Mouse (Mus musculus) embryonic facial prominence, embryonic 13.5 days (tissue): ENCODE data around the gene Mapkbp1. TPM values are rescaled to one million over a fixed set of nuclear protein-coding genes. Genes with fewer than 3 reads are reported as not detected.

Experiments
- ATAC-seq: fragments of 200-750 bp; cut with Nextera tagmentation; 2 replicates; pipeline ENCODE4 v1.8.0; 2017; ENCODE audit warnings: low read depth; ENCODE audit not compliant: insufficient number of reproducible peaks, insufficient read depth, low FRiP score, low TSS enrichment
- H3K27ac ChIP-seq: fragments of 300-500 bp; sonication (generic); 2 replicates; pipeline ENCODE4 v1.5.1; 2015; ENCODE audit warnings: moderate library complexity, mild to moderate bottlenecking, inconsistent platforms
- H3K27me3 ChIP-seq: fragments of 300-500 bp; sonication (generic); 2 replicates; pipeline ENCODE4 v1.6.1; 2015; ENCODE audit warnings: mild to moderate bottlenecking, inconsistent platforms
- H3K36me3 ChIP-seq: fragments of 300-500 bp; sonication (generic); 2 replicates; pipeline ENCODE4 v1.6.1; 2015; ENCODE audit warnings: mild to moderate bottlenecking, inconsistent platforms
- H3K4me1 ChIP-seq: fragments of 300-500 bp; sonication (generic); 2 replicates; pipeline ENCODE4 v1.6.1; 2015; ENCODE audit warnings: inconsistent platforms
- H3K4me2 ChIP-seq: fragments of 300-500 bp; sonication (generic); 2 replicates; pipeline ENCODE4 v1.6.1; 2015; ENCODE audit warnings: moderate library complexity, mild to moderate bottlenecking, inconsistent platforms
- H3K4me3 ChIP-seq: fragments of 300-500 bp; sonication (generic); 2 replicates; pipeline ENCODE4 v1.5.1; 2015; ENCODE audit warnings: mild to moderate bottlenecking, inconsistent platforms
- H3K9ac ChIP-seq: fragments of 300-500 bp; sonication (generic); 2 replicates; pipeline ENCODE4 v1.6.1; 2015; ENCODE audit warnings: mild to moderate bottlenecking, inconsistent platforms
- H3K9me3 ChIP-seq: fragments of 300-500 bp; sonication (generic); 2 replicates; pipeline ENCODE4 v1.6.1; 2016; ENCODE audit warnings: inconsistent platforms
- WGBS: fragments of 180-500 bp; shearing (Covaris S2); methylation state at CpG from one replicate; pipeline ENCODE4 v1.1.7; 2015; ENCODE audit warnings: mixed read lengths; 5-methylcytosine and 5-hydroxymethylcytosine counted together
- polyA plus RNA-seq: library from polyadenylated mRNA; unstranded; fragments of >200 nt; fragmentation: Nextera tagmentation; extraction: Ambion mirVana; gene quantifications from 2 replicates; pipeline ENCODE4 v1.2.1, GENCODE M21; 2015

Gene Mapkbp1
- polyA plus RNA-seq, 1 experiment from 2014 or later = 5.7 TPM

GRCm38 (mm10) chr2:119993515-119993914 lies 21.0 kb downstream of the Mapkbp1 start:
- H3K4me3 ChIP-seq = no peak overlapping the region
- WGBS = 38% methylated on average over 2 of the region's 2 CpGs
- no peak for ATAC-seq
- no peak overlapping the region for H3K4me2 ChIP-seq
- H3K4me1 ChIP-seq = peaks cover 46% of the 10 kb centered on the region
- H3K27me3 ChIP-seq = no peaks in the 10 kb centered on the region
- H3K27ac ChIP-seq = peak overlapping the region; percentile 28; the same call in 1 of the 2 replicates
- peaks cover 5% of the 10 kb centered on the region for H3K36me3 ChIP-seq
- no peaks in the 10 kb centered on the region for H3K9me3 ChIP-seq
- H3K9ac ChIP-seq = no peak overlapping the region

- Histone ChIP-seq H3K9me3 (no peaks in the 10 kb centered on the region), H3K4me1 (peaks cover 46% of the 10 kb centered on the region), H3K27me3 (no peaks in the 10 kb centered on the region), H3K9ac (no peak overlapping the region), H3K27ac (peak overlapping the region; percentile 97), H3K4me3 (no peak overlapping the region), H3K36me3 (peaks cover 11% of the 10 kb centered on the region), H3K4me2 (peak overlapping the region; percentile 32; the same call in 1 of the 2 replicates)
- WGBS = 86% methylated on average over 6 of the region's 6 CpGs
- ATAC-seq = no peak
These were observed 22.3 kb downstream of the Mapkbp1 start for GRCm38 (mm10) chr2:119994839-119995238.

- H3K9ac ChIP-seq = peak overlapping the region; percentile 49
- ATAC-seq = peak; percentile 81
- peaks cover 47% of the 10 kb centered on the region for H3K4me1 ChIP-seq
- no peaks in the 10 kb centered on the region for H3K9me3 ChIP-seq
- WGBS = 18% methylated on average over 9 of the region's 9 CpGs
- no peaks in the 10 kb centered on the region for H3K27me3 ChIP-seq
- peak overlapping the region; percentile 35 for H3K4me2 ChIP-seq
- peaks cover 11% of the 10 kb centered on the region for H3K36me3 ChIP-seq
- peak overlapping the region; percentile 97 for H3K27ac ChIP-seq
- no peak overlapping the region for H3K4me3 ChIP-seq
These were observed 23.1 kb downstream of the Mapkbp1 start for GRCm38 (mm10) chr2:119995391-119996281.

- Histone ChIP-seq H3K9me3 (no peaks in the 10 kb centered on the region), H3K4me1 (peaks cover 53% of the 10 kb centered on the region), H3K9ac (no peak overlapping the region), H3K4me3 (no peak overlapping the region), H3K4me2 (no peak overlapping the region), H3K27me3 (no peaks in the 10 kb centered on the region), H3K27ac (peak overlapping the region; percentile 97), H3K36me3 (peaks cover 18% of the 10 kb centered on the region)
- WGBS = 89% methylated on average over 4 of the region's 4 CpGs
- no peak for ATAC-seq
These were observed 24.9 kb downstream of the Mapkbp1 start for GRCm38 (mm10) chr2:119997354-119997753.

- H3K27ac ChIP-seq = no peak overlapping the region
- peaks cover 37% of the 10 kb centered on the region for H3K4me1 ChIP-seq
- peaks cover 21% of the 10 kb centered on the region for H3K36me3 ChIP-seq
- no peak overlapping the region for H3K4me2 ChIP-seq
- ATAC-seq = no peak
- no peaks in the 10 kb centered on the region for H3K27me3 ChIP-seq
- no peak overlapping the region for H3K9ac ChIP-seq
- no peak overlapping the region for H3K4me3 ChIP-seq
- no peaks in the 10 kb centered on the region for H3K9me3 ChIP-seq
- WGBS = 95% methylated on average over 2 of the region's 2 CpGs
These were observed 27.2 kb downstream of the Mapkbp1 start for GRCm38 (mm10) chr2:119999731-120000130.

- 66% methylated on average over 3 of the region's 3 CpGs for WGBS
- 0 out of 2 replicates have a peak, but pooled peaks have one; percentile 59 for ATAC-seq
- no peak overlapping the region for H3K4me2 ChIP-seq
- H3K4me3 ChIP-seq = no peak overlapping the region
- H3K4me1 ChIP-seq = peaks cover 26% of the 10 kb centered on the region
- H3K27me3 ChIP-seq = no peaks in the 10 kb centered on the region
- H3K9me3 ChIP-seq = no peaks in the 10 kb centered on the region
- H3K36me3 ChIP-seq = peaks cover 24% of the 10 kb centered on the region
- H3K27ac ChIP-seq = no peak overlapping the region
- H3K9ac ChIP-seq = no peak overlapping the region
These were observed 28.5 kb downstream of the Mapkbp1 start for GRCm38 (mm10) chr2:120000882-120001584.

- ATAC-seq = no peak
- H3K27me3 ChIP-seq = no peaks in the 10 kb centered on the region
- H3K9me3 ChIP-seq = no peaks in the 10 kb centered on the region
- H3K9ac ChIP-seq = no peak overlapping the region
- 75% methylated on average over 4 of the region's 4 CpGs for WGBS
- H3K36me3 ChIP-seq = peaks cover 24% of the 10 kb centered on the region
- H3K4me2 ChIP-seq = no peak overlapping the region
- peaks cover 17% of the 10 kb centered on the region for H3K4me1 ChIP-seq
- H3K27ac ChIP-seq = no peak overlapping the region
- no peak overlapping the region for H3K4me3 ChIP-seq
These were observed 29.5 kb downstream of the Mapkbp1 start for GRCm38 (mm10) chr2:120001956-120002355.

GRCm38 (mm10) chr2:120003970-120004369 lies 31.5 kb downstream of the Mapkbp1 start:
- no peak for ATAC-seq
- WGBS = 70% methylated on average over 2 of the region's 2 CpGs

GRCm38 (mm10) chr2:120006696-120007095 lies 34.2 kb downstream of the Mapkbp1 start:
- H3K4me2 ChIP-seq = no peak overlapping the region
- no peaks in the 10 kb centered on the region for H3K27me3 ChIP-seq
- peaks cover 22% of the 10 kb centered on the region for H3K36me3 ChIP-seq
- no peaks in the 10 kb centered on the region for H3K4me1 ChIP-seq
- H3K4me3 ChIP-seq = no peak overlapping the region
- H3K9me3 ChIP-seq = no peaks in the 10 kb centered on the region
- WGBS = 95% methylated on average over 7 of the region's 7 CpGs
- no peak overlapping the region for H3K27ac ChIP-seq
- no peak for ATAC-seq
- no peak overlapping the region for H3K9ac ChIP-seq

More at GRCm38 (mm10) chr2:120003970-120004369, 31.5 kb downstream of the Mapkbp1 start:
- Histone ChIP-seq H3K27ac (no peak overlapping the region), H3K9ac (no peak overlapping the region), H3K4me2 (no peak overlapping the region), H3K36me3 (peaks cover 26% of the 10 kb centered on the region), H3K4me1 (peaks cover 7% of the 10 kb centered on the region), H3K9me3 (no peaks in the 10 kb centered on the region), H3K27me3 (no peaks in the 10 kb centered on the region), H3K4me3 (no peak overlapping the region)

GRCm38 (mm10) chr2:120007680-120008210 lies 35.2 kb downstream of the Mapkbp1 start:
- Histone ChIP-seq H3K4me3 (no peak overlapping the region), H3K9me3 (no peaks in the 10 kb centered on the region), H3K36me3 (peaks cover 21% of the 10 kb centered on the region), H3K27me3 (no peaks in the 10 kb centered on the region), H3K27ac (no peak overlapping the region), H3K4me2 (no peak overlapping the region), H3K9ac (no peak overlapping the region), H3K4me1 (no peaks in the 10 kb centered on the region)
- ATAC-seq = no peak
- 73% methylated on average over 4 of the region's 4 CpGs for WGBS

GRCm38 (mm10) chr2:120008672-120009071 lies 36.2 kb downstream of the Mapkbp1 start:
- H3K9ac ChIP-seq = no peak overlapping the region
- no peaks in the 10 kb centered on the region for H3K9me3 ChIP-seq
- no peak overlapping the region for H3K4me3 ChIP-seq
- WGBS = 54% methylated on average over 4 of the region's 4 CpGs
- no peak for ATAC-seq
- no peak overlapping the region for H3K4me2 ChIP-seq
- H3K36me3 ChIP-seq = peaks cover 30% of the 10 kb centered on the region
- H3K27ac ChIP-seq = no peak overlapping the region
- no peaks in the 10 kb centered on the region for H3K4me1 ChIP-seq
- no peaks in the 10 kb centered on the region for H3K27me3 ChIP-seq
